Mouse (Mus musculus): ENCODE measurements around the gene Zbtb46. TPM values are rescaled to one million over a fixed set of nuclear protein-coding genes. Genes with fewer than 3 reads are reported as not detected.
A peak's percentile ranks its signal among the peaks of the same experiment; 100 is the strongest.
"Not testable (repeated sequence)": the region's sequence is repeated elsewhere in the genome, so short reads cannot be mapped to it uniquely, and the experiment has no call there.

Zbtb46 gene
- 9.1 and 9.5 TPM in 2 replicates for polyA plus RNA-seq (2014; fragmentation: Nextera tagmentation; extraction: Ambion mirVana)

GRCm38 (mm10) chr2:181459153-181459672 is at the start of gene Zbtb46:
Gene Zbtb46, minus strand, starts transcription at chr2:181459426.
- Histone ChIP-seq H3K4me3 (ENCODE audit: low read depth, low read length) (peak within 1 kb of the TSS; percentile 95), H3K27ac (ENCODE audit: low read length) (peak within 1 kb of the TSS; percentile 74), H3K36me3 (ENCODE audit: control insufficient read depth, insufficient read depth, low read length) (no peaks in the 10 kb centered on the region), H3K9ac (replicated peaks; ENCODE audit: low read depth, low read length) (peak within 1 kb of the TSS; percentile 82), H3K4me2 (replicated peaks; ENCODE audit: low read depth, low read length) (peak within 1 kb of the TSS; percentile 98), H3K9me3 (ENCODE audit: control insufficient read depth, low read depth, low read length) (no peaks in the 10 kb centered on the region), H3K4me1 (ENCODE audit: control insufficient read depth, insufficient read depth, low read length) (peaks cover 9% of the 10 kb centered on the region), H3K27me3 (ENCODE audit: control insufficient read depth, insufficient read depth, low read length) (no peaks in the 10 kb centered on the region)
- ATAC-seq (ENCODE audit: insufficient number of reproducible peaks, insufficient read depth, low FRiP score, low read depth) = peak; percentile 92
- WGBS = under 1% methylated on average over 37 of the region's 83 CpGs

- H3K9ac ChIP-seq (replicated peaks; ENCODE audit: low read depth, low read length) = no peak overlapping the region
- H3K27me3 ChIP-seq (ENCODE audit: control insufficient read depth, insufficient read depth, low read length) = no peaks in the 10 kb centered on the region
- H3K9me3 ChIP-seq (ENCODE audit: control insufficient read depth, low read depth, low read length) = no peaks in the 10 kb centered on the region
- H3K27ac ChIP-seq (ENCODE audit: low read length) = no peak overlapping the region
- H3K4me3 ChIP-seq (ENCODE audit: low read depth, low read length) = no peak overlapping the region
- no peak for ATAC-seq (ENCODE audit: insufficient number of reproducible peaks, insufficient read depth, low FRiP score, low read depth)
- H3K4me2 ChIP-seq (replicated peaks; ENCODE audit: low read depth, low read length) = no peak overlapping the region
- WGBS = 73% methylated on average over 4 of the region's 4 CpGs
- H3K36me3 ChIP-seq (ENCODE audit: control insufficient read depth, insufficient read depth, low read length) = peaks cover 27% of the 10 kb centered on the region
- H3K4me1 ChIP-seq (ENCODE audit: control insufficient read depth, insufficient read depth, low read length) = peaks cover 9% of the 10 kb centered on the region; the same call in 1 of the 2 replicates
Observed at GRCm38 (mm10) chr2:181498644-181499043, 39.4 kb upstream of the Zbtb46 start.

GRCm38 (mm10) chr2:181497548-181497875 is 38.3 kb upstream of the Zbtb46 start:
- H3K27me3 ChIP-seq (ENCODE audit: control insufficient read depth, insufficient read depth, low read length) = no peaks in the 10 kb centered on the region
- no peaks in the 10 kb centered on the region for H3K9me3 ChIP-seq (ENCODE audit: control insufficient read depth, low read depth, low read length)
- H3K4me1 ChIP-seq (ENCODE audit: control insufficient read depth, insufficient read depth, low read length) = peaks cover 9% of the 10 kb centered on the region; the same call in 1 of the 2 replicates
- peak overlapping the region; percentile 83 for H3K4me2 ChIP-seq (replicated peaks; ENCODE audit: low read depth, low read length)
- peaks cover 21% of the 10 kb centered on the region for H3K36me3 ChIP-seq (ENCODE audit: control insufficient read depth, insufficient read depth, low read length)
- WGBS = 1% methylated on average over 12 of the region's 12 CpGs
- H3K27ac ChIP-seq (ENCODE audit: low read length) = peak overlapping the region; percentile 94
- peak overlapping the region; percentile 96 for H3K4me3 ChIP-seq (ENCODE audit: low read depth, low read length)
- ATAC-seq (ENCODE audit: insufficient number of reproducible peaks, insufficient read depth, low FRiP score, low read depth) = peak; percentile 75; the same call in 1 of the 2 replicates
- H3K9ac ChIP-seq (replicated peaks; ENCODE audit: low read depth, low read length) = peak overlapping the region; percentile 89

GRCm38 (mm10) chr2:181496831-181497547 is 37.8 kb upstream of the Zbtb46 start, which contains the start of gene Tpd52l2:
Gene Tpd52l2, plus strand, starts transcription at chr2:181497142.
- Histone ChIP-seq H3K4me2 (replicated peaks; ENCODE audit: low read depth, low read length) (peak within 1 kb of the TSS; percentile 83), H3K36me3 (ENCODE audit: control insufficient read depth, insufficient read depth, low read length) (peaks cover 15% of the 10 kb centered on the region), H3K9me3 (ENCODE audit: control insufficient read depth, low read depth, low read length) (no peaks in the 10 kb centered on the region), H3K27me3 (ENCODE audit: control insufficient read depth, insufficient read depth, low read length) (no peaks in the 10 kb centered on the region), H3K9ac (replicated peaks; ENCODE audit: low read depth, low read length) (peak within 1 kb of the TSS; percentile 89), H3K27ac (ENCODE audit: low read length) (peak within 1 kb of the TSS; percentile 94), H3K4me3 (ENCODE audit: low read depth, low read length) (peak within 1 kb of the TSS; percentile 96), H3K4me1 (ENCODE audit: control insufficient read depth, insufficient read depth, low read length) (peaks cover 9% of the 10 kb centered on the region; the same call in 1 of the 2 replicates)
- under 1% methylated on average over 46 of the region's 46 CpGs for WGBS
- ATAC-seq (ENCODE audit: insufficient number of reproducible peaks, insufficient read depth, low FRiP score, low read depth) = peak; percentile 97

- peaks cover 9% of the 10 kb centered on the region; the same call in 1 of the 2 replicates for H3K4me1 ChIP-seq (ENCODE audit: control insufficient read depth, insufficient read depth, low read length)
- 15% methylated on average over 8 of the region's 8 CpGs for WGBS
- H3K27me3 ChIP-seq (ENCODE audit: control insufficient read depth, insufficient read depth, low read length) = no peaks in the 10 kb centered on the region
- H3K4me2 ChIP-seq (replicated peaks; ENCODE audit: low read depth, low read length) = peak overlapping the region; percentile 57
- no peaks in the 10 kb centered on the region for H3K9me3 ChIP-seq (ENCODE audit: control insufficient read depth, low read depth, low read length)
- H3K4me3 ChIP-seq (ENCODE audit: low read depth, low read length) = peak overlapping the region; percentile 96
- peak; percentile 51; the same call in 1 of the 2 replicates for ATAC-seq (ENCODE audit: insufficient number of reproducible peaks, insufficient read depth, low FRiP score, low read depth)
- peak overlapping the region; percentile 94; the same call in 1 of the 2 replicates for H3K27ac ChIP-seq (ENCODE audit: low read length)
- H3K36me3 ChIP-seq (ENCODE audit: control insufficient read depth, insufficient read depth, low read length) = peaks cover 9% of the 10 kb centered on the region; the same call in 1 of the 2 replicates
- 0 out of 2 replicates have a peak overlapping the region, but pooled peaks have one; percentile 89 for H3K9ac ChIP-seq (replicated peaks; ENCODE audit: low read depth, low read length)
Observed at GRCm38 (mm10) chr2:181496281-181496680, 37.1 kb upstream of the Zbtb46 start.

GRCm38 (mm10) chr2:181495845-181496244 is 36.6 kb upstream of the Zbtb46 start:
- H3K27me3 ChIP-seq (ENCODE audit: control insufficient read depth, insufficient read depth, low read length); H3K27ac ChIP-seq (ENCODE audit: low read length); ATAC-seq (ENCODE audit: insufficient number of reproducible peaks, insufficient read depth, low FRiP score, low read depth); H3K36me3 ChIP-seq (ENCODE audit: control insufficient read depth, insufficient read depth, low read length); H3K4me3 ChIP-seq (ENCODE audit: low read depth, low read length); H3K4me2 ChIP-seq (replicated peaks; ENCODE audit: low read depth, low read length); H3K4me1 ChIP-seq (ENCODE audit: control insufficient read depth, insufficient read depth, low read length); H3K9me3 ChIP-seq (ENCODE audit: control insufficient read depth, low read depth, low read length); H3K9ac ChIP-seq (replicated peaks; ENCODE audit: low read depth, low read length): not testable (repeated sequence)
- 61% methylated on average over 8 of the region's 8 CpGs for WGBS

GRCm38 (mm10) chr2:181494266-181494945 is 35.2 kb upstream of the Zbtb46 start:
- 78% methylated on average over 26 of the region's 26 CpGs for WGBS
- Histone ChIP-seq H3K9me3 (ENCODE audit: control insufficient read depth, low read depth, low read length) (no peaks in the 10 kb centered on the region), H3K36me3 (ENCODE audit: control insufficient read depth, insufficient read depth, low read length) (no peaks in the 10 kb centered on the region), H3K4me1 (ENCODE audit: control insufficient read depth, insufficient read depth, low read length) (peaks cover 9% of the 10 kb centered on the region; the same call in 1 of the 2 replicates), H3K27ac (ENCODE audit: low read length) (no peak overlapping the region), H3K4me2 (replicated peaks; ENCODE audit: low read depth, low read length) (no peak overlapping the region), H3K4me3 (ENCODE audit: low read depth, low read length) (no peak overlapping the region), H3K27me3 (ENCODE audit: control insufficient read depth, insufficient read depth, low read length) (no peaks in the 10 kb centered on the region), H3K9ac (replicated peaks; ENCODE audit: low read depth, low read length) (no peak overlapping the region)
- ATAC-seq (ENCODE audit: insufficient number of reproducible peaks, insufficient read depth, low FRiP score, low read depth) = no peak

GRCm38 (mm10) chr2:181493156-181493927 is 34.1 kb upstream of the Zbtb46 start, which contains the start of gene Abhd16b:
Gene Abhd16b, plus strand, starts transcription at chr2:181493206.
- Histone ChIP-seq H3K4me3 (ENCODE audit: low read depth, low read length) (no peak within 1 kb of the TSS), H3K27ac (ENCODE audit: low read length) (no peak within 1 kb of the TSS), H3K9me3 (ENCODE audit: control insufficient read depth, low read depth, low read length) (no peaks in the 10 kb centered on the region), H3K4me1 (ENCODE audit: control insufficient read depth, insufficient read depth, low read length) (peaks cover 8% of the 10 kb centered on the region; the same call in 1 of the 2 replicates), H3K27me3 (ENCODE audit: control insufficient read depth, insufficient read depth, low read length) (no peaks in the 10 kb centered on the region), H3K9ac (replicated peaks; ENCODE audit: low read depth, low read length) (no peak within 1 kb of the TSS), H3K36me3 (ENCODE audit: control insufficient read depth, insufficient read depth, low read length) (no peaks in the 10 kb centered on the region), H3K4me2 (replicated peaks; ENCODE audit: low read depth, low read length) (no peak within 1 kb of the TSS)
- no peak for ATAC-seq (ENCODE audit: insufficient number of reproducible peaks, insufficient read depth, low FRiP score, low read depth)
- WGBS = 82% methylated on average over 31 of the region's 31 CpGs

Measured in stomach, embryonic 14.5 days (tissue).